8 mouse cellular contexts compared by ENCODE assay signal in the genomic region with DNA sequence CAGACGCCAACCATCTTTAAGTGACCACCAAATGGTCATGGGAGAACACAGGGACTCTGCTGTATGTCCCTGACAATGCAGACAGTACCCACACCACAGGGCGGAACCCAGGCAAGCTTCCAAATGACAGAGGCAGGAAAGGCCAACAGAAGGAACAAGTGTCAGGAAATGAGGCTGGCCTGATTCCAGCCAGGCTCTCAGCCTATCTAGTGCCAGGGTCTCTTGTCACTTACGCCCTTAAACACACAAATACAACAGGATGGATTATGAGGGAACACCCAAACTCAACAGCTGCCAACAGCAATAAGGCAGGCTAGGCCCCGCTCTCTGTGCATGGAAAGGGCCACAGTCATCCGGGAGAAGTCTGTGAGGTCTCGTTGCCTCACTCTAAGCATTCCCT. TPM values are rescaled to one million over a fixed set of nuclear protein-coding genes. Genes with fewer than 3 reads are reported as not detected.
DNase-seq lines count a peak whose midpoint lies in the region; ATAC-seq and TF ChIP-seq lines count a peak whose summit lies in the region.

No protein-coding gene starts in this region.

- 67% methylated on average over 6 of the region's 6 CpGs for WGBS in forebrain, embryonic 13.5 days
- WGBS in forebrain, embryonic 15.5 days: 69% methylated on average over 6 of the region's 6 CpGs
- 86% methylated on average over 6 of the region's 6 CpGs for WGBS in embryonic facial prominence, embryonic 13.5 days
- 56% methylated on average over 6 of the region's 6 CpGs for WGBS in hindbrain, embryonic 16.5 days
- WGBS in lung, postnatal 0 days: 15% methylated on average over 6 of the region's 6 CpGs

- peak; percentile 69 for DNase-seq in Muller cell, postnatal 12 days (ENCODE audit: inconsistent ontology term)
- peak; percentile 90 for DNase-seq in lung, postnatal 0 days (ENCODE audit: low spot score)
- no peak for DNase-seq in layer of hippocampus, postnatal 25 days (ENCODE audit: extremely low spot score in 1 of 2, low spot score in 1 of 2)
- DNase-seq in right cerebral cortex, postnatal 25 days: no peak

- H3K9me3 ChIP-seq in forebrain, embryonic 13.5 days (replicated peaks): no peaks in the 10 kb centered on the region
- no peaks in the 10 kb centered on the region for H3K9me3 ChIP-seq in forebrain, embryonic 15.5 days
- no peaks in the 10 kb centered on the region for H3K9me3 ChIP-seq in embryonic facial prominence, embryonic 13.5 days
- no peaks in the 10 kb centered on the region for H3K9me3 ChIP-seq in hindbrain, embryonic 16.5 days (ENCODE audit: control insufficient read depth, low read length)
- no peaks in the 10 kb centered on the region for H3K9me3 ChIP-seq in lung, postnatal 0 days (ENCODE audit: low read length)

- H3K4me1 ChIP-seq in forebrain, embryonic 13.5 days: peaks cover 42% of the 10 kb centered on the region
- H3K4me1 ChIP-seq in forebrain, embryonic 15.5 days: peaks cover 32% of the 10 kb centered on the region
- peaks cover 62% of the 10 kb centered on the region for H3K4me1 ChIP-seq in embryonic facial prominence, embryonic 13.5 days
- H3K4me1 ChIP-seq in hindbrain, embryonic 16.5 days (ENCODE audit: control insufficient read depth, insufficient read depth, low read depth, low read length): peaks cover 22% of the 10 kb centered on the region
- peaks cover 50% of the 10 kb centered on the region for H3K4me1 ChIP-seq in lung, postnatal 0 days (ENCODE audit: insufficient read depth, low read depth, low read length)

- H3K36me3 ChIP-seq in forebrain, embryonic 13.5 days (ENCODE audit: poor library complexity, severe bottlenecking): peaks cover 12% of the 10 kb centered on the region
- no peaks in the 10 kb centered on the region for H3K36me3 ChIP-seq in forebrain, embryonic 15.5 days
- H3K36me3 ChIP-seq in embryonic facial prominence, embryonic 13.5 days: peaks cover 10% of the 10 kb centered on the region
- H3K36me3 ChIP-seq in hindbrain, embryonic 16.5 days (ENCODE audit: control insufficient read depth, insufficient read depth, low read length): no peaks in the 10 kb centered on the region
- H3K36me3 ChIP-seq in lung, postnatal 0 days (ENCODE audit: insufficient read depth, low read length): peaks cover 1% of the 10 kb centered on the region; the same call in 1 of the 2 replicates

- H3K27ac ChIP-seq in forebrain, embryonic 13.5 days: 0 out of 2 replicates have a peak overlapping the region, but pooled peaks have one; percentile 3
- no peak overlapping the region for H3K27ac ChIP-seq in forebrain, embryonic 15.5 days (replicated peaks)
- peak overlapping the region; percentile 33; the same call in 1 of the 2 replicates for H3K27ac ChIP-seq in embryonic facial prominence, embryonic 13.5 days
- peak overlapping the region; percentile 9; the same call in 1 of the 2 replicates for H3K27ac ChIP-seq in hindbrain, embryonic 16.5 days (ENCODE audit: low read depth, low read length)
- H3K27ac ChIP-seq in lung, postnatal 0 days (ENCODE audit: low read length): peak overlapping the region; percentile 79

- H3K4me3 ChIP-seq in forebrain, embryonic 13.5 days: no peak overlapping the region
- no peak overlapping the region for H3K4me3 ChIP-seq in forebrain, embryonic 15.5 days
- no peak overlapping the region for H3K4me3 ChIP-seq in embryonic facial prominence, embryonic 13.5 days
- H3K4me3 ChIP-seq in hindbrain, embryonic 16.5 days (ENCODE audit: low read length): no peak overlapping the region
- no peak overlapping the region for H3K4me3 ChIP-seq in lung, postnatal 0 days (ENCODE audit: low read depth, low read length)

- peak; percentile 97 for TF ChIP-seq EP300 in lung, postnatal 0 days (IDR thresholded peaks at IDR 0.05)

- no peaks in the 10 kb centered on the region for H3K27me3 ChIP-seq in forebrain, embryonic 13.5 days
- no peaks in the 10 kb centered on the region for H3K27me3 ChIP-seq in forebrain, embryonic 15.5 days
- no peaks in the 10 kb centered on the region for H3K27me3 ChIP-seq in embryonic facial prominence, embryonic 13.5 days
- H3K27me3 ChIP-seq in hindbrain, embryonic 16.5 days (replicated peaks; ENCODE audit: control insufficient read depth, insufficient read depth, low read length): no peaks in the 10 kb centered on the region
- H3K27me3 ChIP-seq in lung, postnatal 0 days (replicated peaks; ENCODE audit: insufficient read depth, low read length): no peaks in the 10 kb centered on the region

- H3K9ac ChIP-seq in forebrain, embryonic 13.5 days: no peak overlapping the region
- no peak overlapping the region for H3K9ac ChIP-seq in forebrain, embryonic 15.5 days (replicated peaks)
- no peak overlapping the region for H3K9ac ChIP-seq in embryonic facial prominence, embryonic 13.5 days
- H3K9ac ChIP-seq in hindbrain, embryonic 16.5 days (ENCODE audit: low read depth, low read length): no peak overlapping the region
- H3K9ac ChIP-seq in lung, postnatal 0 days (replicated peaks; ENCODE audit: low read depth): no peak overlapping the region

- no peak for ATAC-seq in forebrain, embryonic 13.5 days
- ATAC-seq in forebrain, embryonic 15.5 days (replicated peaks): no peak
- ATAC-seq in embryonic facial prominence, embryonic 13.5 days (ENCODE audit: insufficient number of reproducible peaks, insufficient read depth, low FRiP score, low TSS enrichment, low read depth): no peak
- no peak for ATAC-seq in hindbrain, embryonic 16.5 days
- ATAC-seq in lung, postnatal 0 days: peak; percentile 91

- H3K4me2 ChIP-seq in forebrain, embryonic 13.5 days: no peak overlapping the region
- no peak overlapping the region for H3K4me2 ChIP-seq in forebrain, embryonic 15.5 days (replicated peaks)
- H3K4me2 ChIP-seq in embryonic facial prominence, embryonic 13.5 days: no peak overlapping the region
- no peak overlapping the region for H3K4me2 ChIP-seq in hindbrain, embryonic 16.5 days (ENCODE audit: low read length)
- no peak overlapping the region for H3K4me2 ChIP-seq in lung, postnatal 0 days (replicated peaks; ENCODE audit: low read depth, low read length)

- no peak for TF ChIP-seq CTCF in lung, postnatal 0 days (IDR thresholded peaks at IDR 0.05)

RNA-seq across cellular contexts. Expression of gene Ski, which starts 57.8 kb away (rescaled TPM):
- polyA plus RNA-seq in forebrain, embryonic 13.5 days (2015; fragmentation: Nextera tagmentation; extraction: Ambion mirVana): 11.3 and 12.0 TPM in 2 replicates
- polyA plus RNA-seq in forebrain, embryonic 15.5 days (2015; fragmentation: Nextera tagmentation; extraction: Ambion mirVana): 14.3 TPM in 2 replicates
- polyA plus RNA-seq in embryonic facial prominence, embryonic 13.5 days (2015; fragmentation: Nextera tagmentation; extraction: Ambion mirVana): 21.5 and 24.9 TPM in 2 replicates
- 11.1 TPM in 2 replicates for polyA plus RNA-seq in hindbrain, embryonic 16.5 days (2015; fragmentation: Nextera tagmentation; extraction: Ambion mirVana)
- 22.6 and 23.2 TPM in 2 replicates for polyA plus RNA-seq in lung, postnatal 0 days (2015; fragmentation: Nextera tagmentation; extraction: Ambion mirVana)
- 100 to 1,000 TPM; 119 to 129 TPM for total RNA-seq in layer of hippocampus, postnatal 25 days (2021)

Comparison
In these comparisons a context has a peak if more than half of its experiments do, and no peak if none do; other contexts are left out.
1. DNase-seq: peak in Muller cell, postnatal 12 days (single experiment) and lung, postnatal 0 days (single experiment); none in layer of hippocampus, postnatal 25 days (0 of 2) and right cerebral cortex, postnatal 25 days (single experiment).